Mouse (Mus musculus) telencephalon, adult 2 months (tissue): ENCODE data around the gene Sdf4.

ENCODE experiments used
- DNase-seq: peaks from one replicate; pipeline ENCODE4 v3.0.0-alpha.2; 2011; ENCODE audit warnings: low read depth, low spot score

Sdf4 gene

GRCm38 (mm10) chr4:156008369-156008768 is 15.7 kb downstream of the Sdf4 start:
- DNase-seq: no peak

- DNase-seq: peak; percentile 66
These were observed 21.0 kb downstream of the Sdf4 start, which contains the start of gene Tnfrsf4 for GRCm38 (mm10) chr4:156013637-156014036. Gene Tnfrsf4 (plus strand): TSS chr4:156013843.

DNA sequence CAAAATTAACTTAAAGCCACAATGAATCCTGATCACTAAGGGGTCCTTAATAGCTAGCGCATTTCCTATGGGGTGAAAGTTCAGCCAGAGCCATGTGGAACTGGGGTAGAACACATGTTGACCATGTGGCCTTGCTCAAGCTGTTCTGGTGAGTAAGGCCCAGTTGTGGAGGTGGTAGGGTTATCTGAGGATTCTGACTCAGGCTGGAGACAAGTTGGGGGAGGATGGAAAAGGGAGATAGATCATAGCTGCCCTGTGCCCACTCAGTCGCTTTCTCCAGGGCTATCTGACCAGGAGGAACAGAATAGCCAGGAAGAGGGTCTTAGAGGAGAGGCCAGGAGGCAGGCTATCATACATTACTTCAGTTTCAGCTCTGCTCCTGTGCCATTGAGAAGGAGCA is 21.8 kb downstream of the Sdf4 start:
- no peak for DNase-seq

DNA sequence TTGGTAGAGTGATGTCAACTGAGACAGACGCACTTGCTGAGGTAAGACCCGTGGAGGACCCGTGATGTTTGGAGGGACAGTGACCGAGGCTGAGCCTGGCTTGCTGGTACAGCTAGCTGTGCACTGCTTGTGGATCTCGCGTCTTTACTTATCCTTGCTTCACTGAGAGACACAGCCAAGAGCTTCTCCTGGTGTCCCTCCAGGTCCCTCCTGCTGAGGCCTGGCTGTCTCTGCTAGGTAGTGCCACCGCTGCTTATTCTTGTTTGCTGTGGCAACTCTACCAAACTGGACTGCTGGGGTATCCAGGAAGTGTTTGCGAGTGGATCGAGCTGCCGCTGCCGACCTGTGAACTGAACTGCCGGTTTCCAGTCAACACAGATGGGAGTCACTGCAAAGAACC is 27.1 kb downstream of the Sdf4 start:
- no peak for DNase-seq

DNA sequence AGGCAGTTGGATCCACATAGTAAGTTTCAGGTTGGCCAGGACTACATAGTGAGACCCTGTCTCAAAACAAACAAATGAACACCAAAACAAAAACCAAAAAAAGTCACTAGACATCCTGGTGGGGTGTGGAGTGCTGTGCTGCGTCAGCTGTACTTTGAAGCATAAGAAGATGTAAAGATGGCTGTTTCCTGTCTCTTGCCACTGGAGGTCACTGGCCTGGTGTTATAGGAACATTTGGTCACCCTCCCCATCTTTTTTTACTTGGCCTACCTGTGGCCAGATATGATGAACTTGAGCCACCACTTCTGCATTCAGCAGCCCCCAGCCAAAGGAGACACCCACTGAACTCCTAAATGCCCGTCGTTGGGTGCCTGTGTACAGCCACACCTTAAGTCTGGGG is 28.7 kb downstream of the Sdf4 start:
- DNase-seq: no peak

GRCm38 (mm10) chr4:156021942-156022419 is 29.3 kb downstream of the Sdf4 start:
- no peak for DNase-seq

DNA sequence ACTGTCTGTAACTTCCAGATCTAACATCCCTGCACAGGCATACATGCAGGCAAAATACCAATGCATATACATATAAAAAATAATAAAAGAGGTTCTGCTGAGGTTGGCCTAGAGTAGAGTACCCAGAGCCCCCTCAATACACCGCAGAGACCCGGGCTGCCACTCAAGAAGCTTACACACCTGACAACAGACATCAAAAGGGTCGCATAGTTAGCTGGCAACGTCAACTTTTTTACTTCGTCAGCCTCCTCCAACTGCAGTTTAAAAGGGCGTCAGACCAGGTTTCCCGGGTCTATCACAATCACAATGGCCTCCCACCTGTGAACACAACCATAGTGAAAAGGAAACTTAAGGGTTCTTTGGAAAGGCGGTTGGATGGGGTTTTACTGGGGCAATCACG is 30.8 kb downstream of the Sdf4 start:
- DNase-seq: no peak

DNA sequence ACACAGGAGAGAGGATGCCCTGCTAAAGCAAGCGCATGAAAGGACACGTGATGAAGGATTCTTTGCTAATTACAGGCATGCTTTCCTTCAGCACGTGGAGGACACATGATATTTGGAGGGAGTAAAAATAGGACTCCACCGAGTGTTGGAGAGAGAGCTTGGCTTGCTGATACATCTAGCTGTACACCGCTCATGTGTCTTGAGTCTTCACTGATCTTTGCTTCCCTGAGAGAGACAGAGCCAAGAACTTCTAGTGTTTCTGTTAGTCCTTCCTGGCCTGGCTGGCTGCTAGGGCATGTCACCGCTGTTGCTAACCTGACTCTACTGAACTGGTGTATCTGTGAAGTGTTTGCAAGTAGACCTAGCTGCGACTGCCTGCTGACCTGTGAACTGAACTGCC is 31.5 kb downstream of the Sdf4 start:
- DNase-seq: no peak

- DNase-seq: peak; percentile 41
These were observed 33.3 kb downstream of the Sdf4 start, which contains the start of gene Tnfrsf18 for GRCm38 (mm10) chr4:156026013-156026412. Gene Tnfrsf18 (plus strand): TSS chr4:156026164.

DNA sequence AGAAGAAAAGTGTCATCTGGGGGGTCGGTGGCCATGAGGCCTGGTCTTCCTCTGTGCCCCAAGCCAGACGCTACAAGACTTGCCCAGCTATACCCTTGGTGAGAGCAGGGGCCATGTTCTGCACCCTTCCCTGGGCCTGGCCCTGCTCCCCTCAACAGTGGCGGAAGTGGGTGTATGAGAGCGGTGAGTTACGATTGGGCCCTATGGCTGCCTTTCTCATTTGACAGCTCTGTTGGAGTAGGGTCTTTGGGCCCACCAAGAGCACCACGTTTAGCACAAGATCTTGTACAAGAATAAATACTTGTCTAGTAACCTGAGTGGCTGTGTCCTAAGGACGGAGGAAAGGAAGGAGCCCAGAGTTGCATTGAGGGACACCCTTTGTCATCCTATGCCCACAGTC is 35.9 kb downstream of the Sdf4 start:
- DNase-seq: no peak

GRCm38 (mm10) chr4:156030651-156031118 is 38.0 kb downstream of the Sdf4 start:
- no peak for DNase-seq

- DNase-seq: no peak
These were observed 38.6 kb downstream of the Sdf4 start for GRCm38 (mm10) chr4:156031255-156031592.

DNA sequence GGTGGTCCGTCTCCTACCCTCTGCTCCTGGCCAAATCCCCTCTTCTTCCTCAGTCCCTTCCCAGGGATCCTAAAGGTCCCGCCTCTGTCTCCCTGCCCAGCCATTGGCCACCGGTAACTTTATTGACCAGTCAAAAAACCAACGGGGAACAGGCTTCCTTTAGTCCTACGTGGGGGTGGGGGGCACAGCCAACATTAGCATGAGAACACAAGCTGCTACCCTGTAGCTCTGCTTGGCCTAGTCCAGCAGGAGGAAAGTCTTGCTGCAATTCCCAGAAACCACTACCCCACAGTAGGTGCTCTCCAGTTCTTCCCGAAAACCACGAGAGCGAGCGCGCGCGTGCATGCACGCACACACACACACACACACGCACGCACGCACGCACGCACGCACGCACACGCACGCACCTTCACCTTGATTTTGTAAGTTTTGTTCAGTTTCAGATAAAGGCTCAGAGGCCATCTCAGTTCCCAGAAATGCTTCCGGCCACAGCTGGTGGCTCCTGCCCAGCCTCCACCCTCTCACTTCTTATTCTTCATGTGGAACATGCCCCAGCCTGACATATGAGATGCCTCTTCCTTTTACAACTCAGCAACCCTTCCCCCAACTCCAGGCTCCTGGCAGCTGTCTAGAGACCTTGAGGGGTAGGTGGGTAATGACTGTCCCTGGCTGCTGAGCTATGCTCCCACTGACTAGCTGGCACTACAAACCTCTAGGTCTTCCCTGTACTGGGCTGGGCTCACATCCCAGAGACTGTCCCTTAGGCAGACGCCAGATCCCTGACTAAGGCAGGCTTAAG is 39.1 kb downstream of the Sdf4 start:
- DNase-seq: peak; percentile 84

DNA sequence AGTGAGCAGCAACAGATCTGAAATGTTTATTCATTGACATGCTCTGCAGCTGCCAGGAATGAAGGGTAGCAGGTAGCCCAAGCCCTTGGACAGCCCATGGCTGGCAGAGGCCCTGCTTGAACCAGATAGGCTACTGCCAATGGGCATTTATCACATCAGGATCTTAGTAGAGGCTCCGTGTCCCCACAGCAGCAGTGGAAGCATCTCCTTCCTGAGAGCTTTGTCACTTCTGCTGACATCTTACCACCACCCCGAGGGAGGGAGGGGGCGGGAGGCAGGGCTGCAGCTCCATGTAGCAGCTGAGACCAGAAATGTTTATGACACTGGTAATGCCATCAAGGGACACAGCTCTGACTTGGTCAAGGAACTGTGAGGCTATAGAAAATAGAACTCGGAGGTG is 40.2 kb downstream of the Sdf4 start:
- no peak for DNase-seq

- DNase-seq: no peak
These were observed 40.9 kb downstream of the Sdf4 start for GRCm38 (mm10) chr4:156033476-156034119.

GRCm38 (mm10) chr4:156034301-156034700 is 41.6 kb downstream of the Sdf4 start:
- no peak for DNase-seq

DNA sequence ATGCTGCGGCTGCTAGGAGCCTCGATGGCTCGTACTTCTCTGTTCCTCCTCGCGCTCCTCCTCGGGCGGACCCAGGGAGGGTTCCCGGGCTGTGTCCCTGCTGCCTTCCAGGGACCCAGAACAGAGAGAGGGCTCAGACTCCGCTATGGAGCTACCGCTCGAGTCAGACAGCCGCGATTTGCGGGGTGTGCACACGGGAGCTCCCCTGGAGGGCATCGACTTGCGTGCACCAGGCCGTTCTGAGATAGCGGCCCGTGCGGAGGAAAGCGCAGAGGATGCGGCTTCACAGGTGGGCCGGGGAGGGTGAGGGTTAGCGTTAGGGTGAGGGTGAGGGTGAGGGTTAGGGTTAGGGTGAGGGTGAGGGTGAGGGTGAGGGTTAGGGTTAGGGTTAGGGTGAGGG is 42.2 kb downstream of the Sdf4 start:
- no peak for DNase-seq

DNA sequence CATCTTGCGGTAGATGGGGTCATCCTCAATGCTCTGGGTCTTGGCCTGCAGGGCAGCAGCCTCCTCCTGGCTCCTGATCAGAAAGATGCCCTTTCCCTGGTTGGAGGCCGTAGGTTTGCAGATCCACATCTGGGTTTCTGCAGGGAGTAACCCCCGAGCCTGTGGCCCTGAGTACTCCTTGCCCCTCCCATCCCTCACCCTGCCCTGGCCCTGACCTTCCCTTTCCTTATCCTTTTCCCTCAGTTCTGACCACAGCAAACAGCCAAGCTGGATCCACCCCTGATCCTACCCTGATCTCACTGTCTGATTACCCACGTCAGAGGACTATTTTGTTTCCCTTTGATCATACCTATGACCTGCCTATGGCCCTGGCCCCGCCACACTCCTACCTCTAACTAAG is 52.1 kb downstream of the Sdf4 start:
- DNase-seq: no peak

GRCm38 (mm10) chr4:156049779-156050178 is 57.1 kb downstream of the Sdf4 start:
- no peak for DNase-seq

- DNase-seq: no peak
These were observed 57.8 kb downstream of the Sdf4 start for GRCm38 (mm10) chr4:156050391-156050980.

GRCm38 (mm10) chr4:156053113-156053512 is 60.4 kb downstream of the Sdf4 start:
- no peak for DNase-seq

- no peak for DNase-seq
These were observed 61.5 kb downstream of the Sdf4 start for GRCm38 (mm10) chr4:156054130-156054529.

GRCm38 (mm10) chr4:156054606-156055005 is 61.9 kb downstream of the Sdf4 start:
- no peak for DNase-seq
